Mouse (Mus musculus) Muller cell, postnatal 12 days (primary cell): Measurements from ENCODE around the gene Smim23.

Experiments
- DNase-seq: peaks from one replicate; pipeline ENCODE4 v3.0.0-alpha.2; 2015; ENCODE audit errors: inconsistent ontology term

Smim23 gene

DNA sequence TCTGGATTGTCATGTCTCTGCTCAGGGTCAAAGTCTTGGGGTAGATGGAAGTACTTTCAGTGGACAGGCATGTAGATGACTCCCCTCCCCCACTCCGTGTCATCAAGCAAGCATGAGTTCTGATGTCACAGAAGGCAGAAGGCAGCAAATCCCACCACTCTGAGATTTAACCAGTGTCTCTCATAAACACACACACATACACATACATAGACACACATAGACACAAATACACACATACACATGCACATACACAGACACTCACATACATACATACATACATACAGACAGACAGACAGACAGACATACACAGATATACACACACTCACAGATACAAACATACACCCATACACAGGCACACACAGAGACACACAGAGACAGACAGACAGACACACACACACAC lies at the start of gene Smim23:
Gene Smim23 (minus strand): TSS at position 101 of the 400 bp plus-strand sequence.
- no peak for DNase-seq

DNA sequence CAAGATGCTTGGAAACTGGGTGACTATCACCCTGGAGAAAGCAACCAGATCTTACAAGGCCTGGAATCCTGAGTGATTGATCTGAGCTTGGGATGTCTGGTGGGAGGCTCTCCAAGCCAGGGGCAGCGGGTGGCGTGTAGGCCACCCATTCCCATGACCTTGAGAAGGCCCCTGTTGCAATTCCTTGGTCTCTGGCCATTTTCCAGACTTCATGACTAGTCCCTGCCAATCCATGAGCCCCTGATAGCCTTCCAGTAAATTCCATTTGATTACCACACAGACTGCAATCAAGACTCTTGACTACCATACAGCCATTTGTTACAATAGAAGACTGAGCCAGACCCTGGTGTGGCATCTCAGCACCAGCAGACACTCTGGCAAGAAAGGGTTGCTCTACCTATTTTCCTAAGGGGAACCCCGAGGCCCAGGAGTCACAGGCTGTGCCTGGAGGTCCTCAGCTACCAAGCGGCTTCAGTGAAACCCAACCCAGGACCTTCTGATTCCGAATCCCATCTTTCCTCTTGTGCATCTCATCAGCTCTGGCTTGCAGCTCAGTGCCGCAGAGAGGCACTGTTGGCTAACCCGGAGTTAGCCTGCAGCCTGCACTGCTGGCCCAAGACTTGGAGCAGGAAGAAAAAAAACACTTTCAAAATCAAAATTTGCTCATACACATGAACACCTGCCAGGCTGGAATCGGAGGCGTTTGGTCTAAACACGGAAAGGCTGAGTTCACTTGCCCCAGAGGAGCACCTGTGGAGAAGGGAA lies 44.4 kb upstream of the Smim23 start:
- DNase-seq: no peak

- no peak for DNase-seq
Observed at GRCm38 (mm10) chr11:32864615-32865014, 40.2 kb upstream of the Smim23 start.

DNA sequence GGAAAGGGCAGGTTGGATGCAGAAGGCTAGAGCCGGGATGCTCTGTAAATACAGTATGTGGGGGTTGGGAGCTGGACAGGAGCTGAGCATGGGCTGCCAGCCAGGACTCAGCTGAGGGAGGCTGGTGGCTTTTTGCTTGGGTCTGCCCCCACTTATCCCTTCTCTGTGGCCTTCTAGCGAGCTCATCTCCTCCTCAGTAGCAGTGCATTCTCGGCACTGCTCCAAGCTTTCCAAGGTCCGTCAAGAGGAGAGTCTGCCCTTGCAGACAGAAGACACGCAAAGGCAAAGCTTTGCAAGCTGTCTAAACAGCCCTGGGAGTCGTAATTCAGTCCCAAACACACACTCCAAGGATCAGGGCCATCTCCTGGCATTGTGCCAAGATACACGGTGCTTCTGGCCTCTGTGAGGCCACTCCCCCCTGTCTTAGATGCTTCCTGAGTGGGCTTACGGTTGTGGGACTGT lies 33.0 kb upstream of the Smim23 start:
- no peak for DNase-seq

GRCm38 (mm10) chr11:32846682-32847222 lies 22.3 kb upstream of the Smim23 start:
- DNase-seq: no peak

GRCm38 (mm10) chr11:32841169-32841568 lies 16.8 kb upstream of the Smim23 start:
- no peak for DNase-seq

DNA sequence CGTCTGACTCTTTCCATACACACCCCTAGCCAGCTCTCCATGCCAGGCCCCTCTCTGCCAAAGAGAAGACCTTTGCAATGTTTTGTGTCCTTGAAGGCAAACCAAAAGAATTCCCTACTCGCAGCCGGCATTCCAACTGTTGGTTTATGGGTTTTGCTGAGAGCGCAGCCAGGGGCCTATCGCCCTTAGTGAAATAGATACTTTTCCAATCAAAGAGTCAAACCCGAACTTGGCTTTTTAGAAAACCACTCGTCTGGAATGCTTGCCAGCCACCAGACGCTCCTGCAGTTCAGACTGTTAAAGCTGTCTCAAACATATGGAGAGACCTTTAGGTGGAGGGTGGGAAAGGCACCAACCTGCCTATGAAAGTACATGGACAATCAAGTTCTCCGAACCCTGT lies 15.9 kb upstream of the Smim23 start:
- DNase-seq: no peak

DNA sequence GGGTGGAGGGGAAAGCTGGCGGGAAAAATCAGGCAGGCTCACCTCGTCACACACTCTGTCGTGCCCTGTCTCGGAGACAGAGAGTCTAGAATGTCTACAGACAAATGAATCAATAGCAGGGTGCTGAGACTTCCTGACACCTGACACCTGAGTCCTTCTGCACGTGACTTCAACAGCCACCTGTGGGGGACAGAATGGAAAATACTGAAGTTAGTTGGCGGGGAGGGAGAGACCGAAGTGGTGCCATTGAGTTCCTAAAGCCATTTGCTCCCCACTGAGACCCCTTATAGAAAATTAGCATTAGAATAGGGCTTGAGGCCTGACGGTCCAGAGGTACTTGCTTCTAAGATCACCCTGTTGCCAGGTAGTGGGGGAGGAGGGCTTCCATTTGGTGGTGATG lies 10.6 kb upstream of the Smim23 start:
- no peak for DNase-seq

DNA sequence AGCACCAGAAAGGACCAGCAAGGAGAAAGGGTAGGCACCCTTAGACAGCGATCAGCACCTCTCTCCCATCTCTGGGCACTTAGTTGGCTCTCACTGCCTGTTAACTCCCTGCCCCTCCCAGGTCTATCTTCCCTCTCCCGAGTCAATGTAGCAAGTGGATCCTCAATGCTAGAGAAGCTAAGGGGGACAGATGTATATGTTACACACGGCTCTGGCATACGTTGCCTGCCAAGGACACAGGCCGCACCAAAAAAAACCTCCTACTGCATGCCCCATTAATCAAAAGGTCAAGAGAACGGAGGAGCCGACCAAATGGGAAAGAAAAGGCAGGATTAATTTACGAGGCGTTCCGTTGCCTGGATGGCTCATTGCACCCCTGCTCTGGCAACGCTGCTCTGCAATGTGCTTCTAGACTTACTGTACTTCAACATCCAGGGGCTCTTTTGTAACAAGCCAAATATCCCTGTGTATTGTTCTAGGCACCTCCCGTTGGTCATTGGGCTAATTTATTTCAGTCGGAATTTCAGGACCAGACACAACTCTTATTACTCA lies 10.0 kb upstream of the Smim23 start:
- no peak for DNase-seq

DNA sequence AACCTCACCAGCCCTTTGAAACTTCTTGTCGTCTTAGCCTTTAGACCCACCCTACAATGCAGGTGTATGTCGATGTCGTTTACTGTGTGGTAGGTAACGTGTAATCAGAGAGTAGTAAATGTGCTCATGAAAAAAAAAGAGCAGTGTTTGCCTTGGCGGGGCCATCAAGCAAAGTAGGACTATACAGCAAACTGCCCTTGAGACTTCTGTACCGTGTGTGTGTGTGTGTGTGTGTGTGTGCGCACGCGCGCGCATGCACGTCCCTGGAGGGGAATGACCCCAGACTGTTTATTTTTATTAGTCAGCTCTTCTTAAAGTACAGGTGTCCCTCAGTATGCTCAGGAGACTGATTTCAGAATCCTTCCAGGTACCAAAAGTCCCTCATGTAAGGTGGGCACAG lies 6.8 kb downstream of the Smim23 start:
- no peak for DNase-seq

GRCm38 (mm10) chr11:32814286-32814685 lies 10.1 kb downstream of the Smim23 start:
- DNase-seq: no peak

- no peak for DNase-seq
Observed at GRCm38 (mm10) chr11:32809091-32809490, 15.3 kb downstream of the Smim23 start.

- peak; percentile 32 for DNase-seq
Observed at GRCm38 (mm10) chr11:32805958-32806357, 18.4 kb downstream of the Smim23 start.

DNA sequence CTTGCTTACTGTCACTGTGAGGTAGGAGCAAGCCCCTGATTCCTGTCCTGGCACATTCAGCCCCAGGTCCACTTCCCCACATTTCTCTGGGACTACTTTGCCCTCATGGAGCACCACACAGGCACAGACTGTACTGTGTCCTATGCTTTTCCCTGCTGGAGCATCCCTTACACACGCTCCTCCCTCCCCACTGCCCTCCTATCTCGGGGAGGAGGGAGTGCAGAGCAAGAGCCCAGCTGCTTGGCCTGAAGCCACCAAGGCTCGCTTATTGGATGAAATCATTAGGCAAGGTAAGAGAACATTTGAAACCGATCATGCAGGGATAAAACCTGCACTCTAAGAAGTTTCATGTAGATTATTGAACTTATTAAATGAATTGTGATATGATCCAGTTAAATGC lies 20.7 kb downstream of the Smim23 start:
- no peak for DNase-seq

- no peak for DNase-seq
Observed at GRCm38 (mm10) chr11:32801715-32802114, 22.7 kb downstream of the Smim23 start.

- DNase-seq: no peak
Observed at GRCm38 (mm10) chr11:32800929-32801375, 23.5 kb downstream of the Smim23 start.

DNA sequence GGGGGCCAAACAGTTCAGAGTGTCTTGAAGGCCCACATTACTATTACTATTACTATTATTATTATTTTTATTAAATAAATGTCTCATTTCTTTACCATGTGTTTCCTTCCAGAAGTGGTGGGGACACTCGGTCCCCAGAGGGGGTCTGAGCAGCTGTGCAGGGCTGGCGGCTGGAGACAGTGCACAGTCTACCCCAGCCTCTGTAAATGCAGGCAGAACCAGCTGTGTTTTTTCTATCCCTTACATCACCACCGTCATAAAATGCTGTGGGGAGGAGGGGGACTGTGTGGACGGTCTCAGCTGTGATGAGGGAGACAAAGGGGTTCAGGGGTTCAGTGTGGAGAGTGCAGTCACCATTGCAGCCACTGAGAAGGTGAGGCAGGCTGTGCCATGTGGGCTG lies 26.0 kb downstream of the Smim23 start:
- no peak for DNase-seq

DNA sequence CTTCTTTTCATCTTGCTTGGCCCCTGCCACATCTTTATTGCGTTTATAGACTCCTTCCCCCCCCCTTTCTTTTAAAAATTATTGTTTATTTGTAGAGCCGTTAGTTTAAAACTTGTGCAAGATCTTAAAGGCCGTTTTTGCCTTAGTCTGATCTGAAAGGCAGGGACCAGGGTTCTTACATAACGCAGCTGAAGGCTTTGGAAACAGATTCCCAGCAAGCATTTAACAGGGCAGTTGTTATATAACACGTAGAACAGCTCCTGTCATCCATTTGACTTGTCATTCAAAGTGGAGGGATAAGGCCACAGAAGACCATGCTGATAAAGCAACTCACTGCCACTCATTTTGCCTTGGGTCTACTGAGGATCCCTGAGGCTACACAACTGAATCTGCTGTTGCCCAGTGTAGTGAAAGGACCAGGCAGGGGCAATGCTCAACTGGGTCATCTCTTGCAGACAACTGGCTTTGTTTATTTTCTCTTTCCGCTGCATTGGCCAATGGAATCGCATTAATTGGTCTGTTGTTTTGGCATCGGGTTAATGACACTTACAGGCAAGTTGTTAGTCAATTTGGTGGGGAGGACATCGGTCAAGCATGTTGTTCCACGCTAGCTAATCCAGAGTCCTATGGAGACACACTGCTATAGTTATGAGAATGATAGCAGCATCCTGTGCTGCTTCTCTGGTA lies 29.5 kb downstream of the Smim23 start:
- peak; percentile 67 for DNase-seq

GRCm38 (mm10) chr11:32786201-32786600 lies 38.2 kb downstream of the Smim23 start:
- DNase-seq: no peak

- DNase-seq: no peak
Observed at GRCm38 (mm10) chr11:32785591-32786147, 38.7 kb downstream of the Smim23 start.

- no peak for DNase-seq
Observed at GRCm38 (mm10) chr11:32782724-32783123, 41.7 kb downstream of the Smim23 start.
